Mouse (Mus musculus) lung, adult 2 months (tissue): ENCODE data around the gene Elmo3. TPM values are rescaled to one million over a fixed set of nuclear protein-coding genes. Genes with fewer than 3 reads are reported as not detected.

ENCODE experiments used
- DNase-seq: peaks from one replicate; pipeline ENCODE4 v3.0.0; 2022
- H3K4me1 ChIP-seq: fragments of 200-500 bp; 2 replicates; pipeline ENCODE4 v1.6.1; 2011; ENCODE audit warnings: low read length; ENCODE audit not compliant: control insufficient read depth, insufficient read depth
- H3K4me3 ChIP-seq: fragments of 200-500 bp; replicated peaks from 2 replicates; pipeline ENCODE3; 2011; ENCODE audit warnings: low read depth, mild to moderate bottlenecking, control low read depth, low read length; ENCODE audit errors: extremely low read depth
- CTCF ChIP-seq: fragments of 200-500 bp; IDR thresholded peaks from 2 replicates; pipeline ENCODE4 v1.5.1; 2011; ENCODE audit warnings: mild to moderate bottlenecking, low read length, control low read depth; ENCODE audit not compliant: insufficient read depth
- POLR2A ChIP-seq: fragments of 200-500 bp; IDR thresholded peaks from 2 replicates; pipeline ENCODE4 v1.6.1; 2011; ENCODE audit warnings: low read depth, mild to moderate bottlenecking, control low read depth, low read length, borderline replicate concordance; ENCODE audit errors: extremely low read depth
- WGBS: fragments of 180-500 bp; shearing (Covaris S2); methylation state at CpG from one replicate; pipeline ENCODE4 v1.1.7; 2018; 5-methylcytosine and 5-hydroxymethylcytosine counted together
- polyA plus RNA-seq: library from polyadenylated mRNA; depleted of rRNA; stranded (reverse); fragments of >200 nt; gene quantifications from 2 replicates; pipeline ENCODE4 v1.2.3, GENCODE M21; 2012

Gene Elmo3
- polyA plus RNA-seq, 1 experiment = 50.3 TPM

GRCm38 (mm10) chr8:105264024-105264982 is 41.1 kb upstream of the Elmo3 start, which contains the start of the genes Tradd and Fbxl8:
Gene Tradd, minus strand, starts transcription at chr8:105264609.
Gene Fbxl8, plus strand, starts transcription at chr8:105264648.
- peak; percentile 78 for DNase-seq

GRCm38 (mm10) chr8:105265128-105265527 is 40.3 kb upstream of the Elmo3 start:
- Histone ChIP-seq H3K4me3 (peak overlapping the region; percentile 49), H3K4me1 (peaks cover 10% of the 10 kb centered on the region)
- DNase-seq = peak; percentile 32
- TF ChIP-seq CTCF (no peak), POLR2A (peak; percentile 15; the same call in 1 of the 2 replicates)
- 6% methylated on average over 10 of the region's 10 CpGs for WGBS

More at GRCm38 (mm10) chr8:105264024-105264982, 41.1 kb upstream of the Elmo3 start, which contains the start of the genes Tradd and Fbxl8:
- H3K4me3 ChIP-seq = peak within 1 kb of the TSS; percentile 79
- peaks cover 16% of the 10 kb centered on the region for H3K4me1 ChIP-seq
- WGBS = 2% methylated on average over 54 of the region's 54 CpGs
- TF ChIP-seq POLR2A (peak; percentile 76; the same call in 1 of the 2 replicates), CTCF (no peak)

- Histone ChIP-seq H3K4me1 (peaks cover 11% of the 10 kb centered on the region), H3K4me3 (no peak overlapping the region)
- TF ChIP-seq CTCF (no peak), POLR2A (no peak)
- DNase-seq = no peak
- WGBS = 75% methylated on average over 13 of the region's 13 CpGs
Observed at GRCm38 (mm10) chr8:105266775-105267174, 38.6 kb upstream of the Elmo3 start.

- peak overlapping the region; percentile 73 for H3K4me3 ChIP-seq
- 33% methylated on average over 65 of the region's 65 CpGs for WGBS
- DNase-seq = peak; percentile 56
- TF ChIP-seq POLR2A = no peak
- TF ChIP-seq CTCF = no peak
- peaks cover 11% of the 10 kb centered on the region for H3K4me1 ChIP-seq
Observed at GRCm38 (mm10) chr8:105268342-105269074, 36.9 kb upstream of the Elmo3 start.

- TF ChIP-seq CTCF (no peak), POLR2A (no peak)
- WGBS = 15% methylated on average over 10 of the region's 10 CpGs
- Histone ChIP-seq H3K4me1 (peaks cover 11% of the 10 kb centered on the region), H3K4me3 (peak overlapping the region; percentile 73)
- DNase-seq = no peak
Observed at GRCm38 (mm10) chr8:105269075-105269458, 36.3 kb upstream of the Elmo3 start.

- peak; percentile 62; the same call in 1 of the 2 replicates for TF ChIP-seq POLR2A
- TF ChIP-seq CTCF = no peak
- Histone ChIP-seq H3K4me3 (peak within 1 kb of the TSS; percentile 73), H3K4me1 (peaks cover 11% of the 10 kb centered on the region)
- DNase-seq = peak; percentile 75
- 4% methylated on average over 42 of the region's 42 CpGs for WGBS
Observed at GRCm38 (mm10) chr8:105269461-105269947, 35.9 kb upstream of the Elmo3 start, which contains the start of gene Hsf4. Gene Hsf4, plus strand, starts transcription at chr8:105269801.

GRCm38 (mm10) chr8:105270101-105270915 is 35.1 kb upstream of the Elmo3 start:
- TF ChIP-seq CTCF = no peak
- no peak for TF ChIP-seq POLR2A
- Histone ChIP-seq H3K4me1 (peaks cover 11% of the 10 kb centered on the region), H3K4me3 (peak overlapping the region; percentile 57)
- 32% methylated on average over 39 of the region's 39 CpGs for WGBS
- DNase-seq = peak; percentile 27

- no peak for TF ChIP-seq CTCF
- TF ChIP-seq POLR2A = no peak
- no peak for DNase-seq
- peaks cover 13% of the 10 kb centered on the region for H3K4me1 ChIP-seq
- WGBS = 29% methylated on average over 11 of the region's 11 CpGs
- peak overlapping the region; percentile 10 for H3K4me3 ChIP-seq
Observed at GRCm38 (mm10) chr8:105270916-105271186, 34.5 kb upstream of the Elmo3 start.

GRCm38 (mm10) chr8:105275387-105275786 is 30.0 kb upstream of the Elmo3 start:
- no peak for DNase-seq
- H3K4me1 ChIP-seq = peaks cover 12% of the 10 kb centered on the region
- WGBS = 16% methylated on average over 11 of the region's 11 CpGs
- no peak overlapping the region for H3K4me3 ChIP-seq
- TF ChIP-seq POLR2A (no peak), CTCF (no peak)

- DNase-seq = no peak
- 6% methylated on average over 10 of the region's 10 CpGs for WGBS
- peaks cover 8% of the 10 kb centered on the region for H3K4me1 ChIP-seq
- TF ChIP-seq CTCF = no peak
- no peak for TF ChIP-seq POLR2A
- peak within 1 kb of the TSS; percentile 57 for H3K4me3 ChIP-seq
Observed at GRCm38 (mm10) chr8:105275840-105276239, 29.6 kb upstream of the Elmo3 start, which contains the start of gene Nol3. Gene Nol3, plus strand, starts transcription at chr8:105276140.
